ENCODE assay signal across 31 mouse cellular contexts in genomic region chr3:31963076-31963475, GRCm38 (mm10).
"Had no signal": no experiment of that assay in that cellular context is flagged by ENCODE, and none has a peak within 500 bp of the region (broad histone marks: within the 10 kb centered on the region; RNA-seq: fewer than 3 reads in every experiment).

No protein-coding gene starts in this region.

- H3K4me2 ChIP-seq: limb, embryonic 12.5 days; limb, embryonic 13.5 days; limb, embryonic 15.5 days; liver, embryonic 11.5 days; liver, embryonic 12.5 days; liver, embryonic 13.5 days; liver, embryonic 15.5 days; lung, embryonic 14.5 days; lung, embryonic 15.5 days; midbrain, embryonic 12.5 days; midbrain, embryonic 15.5 days; neural tube, embryonic 12.5 days had no signal

- H3K4me3 ChIP-seq: left cerebral cortex, adult 2 months; limb, embryonic 10.5 days; limb, embryonic 12.5 days; limb, embryonic 13.5 days; limb, embryonic 15.5 days; liver, embryonic 12.5 days; liver, embryonic 13.5 days; liver, embryonic 15.5 days; lung, embryonic 15.5 days; megakaryocyte, embryonic 14.5 days; midbrain, embryonic 10.5 days; midbrain, embryonic 12.5 days; midbrain, embryonic 15.5 days; myocyte; neural tube, embryonic 12.5 days had no signal

- H3K4me1 ChIP-seq: limb, embryonic 10.5 days; limb, embryonic 12.5 days; limb, embryonic 13.5 days; limb, embryonic 15.5 days; liver, embryonic 12.5 days; liver, embryonic 13.5 days; liver, embryonic 15.5 days; lung, embryonic 15.5 days; megakaryocyte, embryonic 14.5 days; neural tube, embryonic 12.5 days had no signal

- H3K9me3 ChIP-seq: limb, embryonic 10.5 days; limb, embryonic 12.5 days; limb, embryonic 13.5 days; limb, embryonic 15.5 days; liver, embryonic 12.5 days; liver, embryonic 13.5 days; liver, embryonic 15.5 days; lung, embryonic 15.5 days; midbrain, embryonic 10.5 days; midbrain, embryonic 12.5 days; midbrain, embryonic 15.5 days; neural tube, embryonic 12.5 days had no signal

- H3K9ac ChIP-seq: limb, embryonic 12.5 days; limb, embryonic 13.5 days; limb, embryonic 15.5 days; liver, embryonic 12.5 days; liver, embryonic 13.5 days; liver, embryonic 14.5 days; liver, embryonic 15.5 days; liver, postnatal 0 days; lung, embryonic 14.5 days; lung, embryonic 15.5 days; midbrain, embryonic 12.5 days; midbrain, embryonic 15.5 days; neural tube, embryonic 12.5 days had no signal

- H3K27me3 ChIP-seq: limb, embryonic 15.5 days; liver, embryonic 12.5 days; liver, embryonic 13.5 days; liver, embryonic 15.5 days; lung, embryonic 15.5 days; megakaryocyte, embryonic 14.5 days; midbrain, embryonic 12.5 days; midbrain, embryonic 15.5 days; neural tube, embryonic 12.5 days had no signal

- H3K27ac ChIP-seq: left cerebral cortex, adult 2 months; limb, embryonic 10.5 days; limb, embryonic 12.5 days; limb, embryonic 13.5 days; limb, embryonic 15.5 days; liver, embryonic 12.5 days; liver, embryonic 13.5 days; liver, embryonic 14.5 days; liver, embryonic 15.5 days; lung, embryonic 15.5 days; macrophage; midbrain, embryonic 10.5 days; midbrain, embryonic 12.5 days; midbrain, embryonic 15.5 days; neural tube, embryonic 12.5 days had no signal

- ATAC-seq: liver, embryonic 12.5 days; liver, postnatal 0 days; lung, postnatal 0 days; midbrain, embryonic 15.5 days; midbrain, embryonic 16.5 days had no signal

- H3K36me3 ChIP-seq: limb, embryonic 10.5 days; limb, embryonic 12.5 days; limb, embryonic 13.5 days; limb, embryonic 15.5 days; liver, embryonic 12.5 days; liver, embryonic 13.5 days; liver, embryonic 15.5 days; lung, embryonic 15.5 days; midbrain, embryonic 10.5 days; midbrain, embryonic 12.5 days; midbrain, embryonic 15.5 days; neural tube, embryonic 12.5 days had no signal

- DNase-seq: left cerebral cortex, postnatal 4 days; liver; liver, embryonic 13.5 days; liver, postnatal 0 days; lung, adult 18-20 months; lung, adult 2 months; lung, embryonic 14.5 days; lung, postnatal 10 days; lung, postnatal 14 days; lung, postnatal 36 days; lung, postnatal 4 days; midbrain, embryonic 14.5 days had no signal
